In the genomic region with DNA sequence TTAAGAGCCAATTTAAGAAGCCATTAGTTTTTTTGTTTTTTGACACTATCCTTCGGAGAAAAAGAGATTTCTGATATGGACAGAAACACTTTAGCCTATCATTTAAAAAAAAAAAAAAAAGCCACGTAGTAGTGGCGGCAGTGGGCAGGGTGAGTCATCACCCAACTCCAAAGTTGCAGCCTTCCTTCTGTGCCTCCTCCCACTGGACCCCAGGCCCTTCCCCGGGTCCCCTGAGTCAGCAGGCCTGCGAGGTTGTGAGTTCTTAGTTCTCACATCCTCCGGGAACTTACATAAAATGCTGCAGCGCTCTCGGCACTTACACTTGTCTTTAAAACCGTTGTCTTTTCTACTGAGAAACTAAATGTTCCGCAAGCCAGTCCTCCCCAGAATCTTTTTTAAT, we compare ENCODE assay signal across 8 mouse cellular contexts. TPM values are rescaled to one million over a fixed set of nuclear protein-coding genes. Genes with fewer than 3 reads are reported as not detected.
DNase-seq lines count a peak whose midpoint lies in the region; ATAC-seq and TF ChIP-seq lines count a peak whose summit lies in the region.

No protein-coding gene starts in this region.

- 12% methylated on average over 10 of the region's 10 CpGs for WGBS in intestine, postnatal 0 days
- WGBS in neural tube, embryonic 15.5 days: 11% methylated on average over 10 of the region's 10 CpGs

- no peak overlapping the region for H3K27ac ChIP-seq in intestine, postnatal 0 days (ENCODE audit: low read depth, low read length)
- 0 out of 2 replicates have a peak overlapping the region, but pooled peaks have one; percentile 33 for H3K27ac ChIP-seq in neural tube, embryonic 15.5 days (replicated peaks)

- 0 out of 2 replicates have a peak overlapping the region, but pooled peaks have one; percentile 7 for H3K9ac ChIP-seq in intestine, postnatal 0 days (ENCODE audit: low read depth, low read length)
- H3K9ac ChIP-seq in neural tube, embryonic 15.5 days (replicated peaks): peak overlapping the region; percentile 23; the same call in 1 of the 2 replicates

- no peak for TF ChIP-seq CTCF in intestine, postnatal 0 days (IDR thresholded peaks at IDR 0.05; ENCODE audit: low read depth)

- peak overlapping the region; percentile 72 for H3K4me2 ChIP-seq in intestine, postnatal 0 days (replicated peaks; ENCODE audit: low read depth)
- H3K4me2 ChIP-seq in neural tube, embryonic 15.5 days: peak overlapping the region; percentile 60

- peak; percentile 57 for DNase-seq in urinary bladder, postnatal 14 days (ENCODE audit: low spot score)
- no peak for DNase-seq in urinary bladder, adult 2 months (ENCODE audit: low spot score)
- DNase-seq in heart, adult 18-20 months: peak; percentile 53 to 60
- peak; percentile 49 to 60 for DNase-seq in lung, adult 18-20 months
- DNase-seq in cerebellum, adult 11-12 months: no peak

- peak overlapping the region; percentile 92 for H3K4me3 ChIP-seq in intestine, postnatal 0 days (ENCODE audit: low read depth, low read length)
- peak overlapping the region; percentile 83 for H3K4me3 ChIP-seq in neural tube, embryonic 15.5 days (replicated peaks)

- no peaks in the 10 kb centered on the region for H3K36me3 ChIP-seq in intestine, postnatal 0 days (ENCODE audit: control insufficient read depth, insufficient read depth)
- H3K36me3 ChIP-seq in neural tube, embryonic 15.5 days: no peaks in the 10 kb centered on the region

- H3K27me3 ChIP-seq in intestine, postnatal 0 days (replicated peaks; ENCODE audit: control insufficient read depth, insufficient read depth, low read length): no peaks in the 10 kb centered on the region
- no peaks in the 10 kb centered on the region for H3K27me3 ChIP-seq in neural tube, embryonic 15.5 days (replicated peaks)

- peaks cover 9% of the 10 kb centered on the region; the same call in 1 of the 2 replicates for H3K4me1 ChIP-seq in intestine, postnatal 0 days (replicated peaks; ENCODE audit: control insufficient read depth, insufficient read depth, low read length)
- peaks cover 54% of the 10 kb centered on the region for H3K4me1 ChIP-seq in neural tube, embryonic 15.5 days

- H3K9me3 ChIP-seq in intestine, postnatal 0 days (ENCODE audit: control insufficient read depth): no peaks in the 10 kb centered on the region
- no peaks in the 10 kb centered on the region for H3K9me3 ChIP-seq in neural tube, embryonic 15.5 days (replicated peaks)

- ATAC-seq in common myeloid progenitor, adult 5-6 weeks (replicated peaks; ENCODE audit: low read depth, poor library complexity, severe bottlenecking): peak; percentile 59
- no peak for ATAC-seq in intestine, postnatal 0 days
- ATAC-seq in neural tube, embryonic 15.5 days (ENCODE audit: low FRiP score): no peak

RNA-seq across cellular contexts. Expression of a gene that starts 2.0 kb away (rescaled TPM):
- polyA plus RNA-seq in urinary bladder, adult 2 months (2012; rRNA removed): 22.5 and 29.1 TPM in 2 replicates
- 55.3 and 76.2 TPM in 2 replicates for total RNA-seq in common myeloid progenitor, adult 5-6 weeks (2017)
- 10 to 100 TPM; 26.0 to 26.2 TPM for total RNA-seq in heart, adult 18-20 months (2021)
- 36.6 and 39.2 TPM in 2 replicates for polyA plus RNA-seq in intestine, postnatal 0 days (2015; fragmentation: Nextera tagmentation; extraction: Ambion mirVana)
- 133 and 150 TPM in 2 replicates for polyA plus RNA-seq in neural tube, embryonic 15.5 days (2015; fragmentation: Nextera tagmentation; extraction: Ambion mirVana)

RNA-seq across cellular contexts. Expression of a gene that starts 33.5 kb away (rescaled TPM):
- polyA plus RNA-seq in urinary bladder, adult 2 months (2012; rRNA removed): 3.2 and 5.1 TPM in 2 replicates
- total RNA-seq in common myeloid progenitor, adult 5-6 weeks (2017): 52.9 and 59.2 TPM in 2 replicates
- total RNA-seq in heart, adult 18-20 months (2021): 10 to 100 TPM; 16.7 to 20.4 TPM
- 14.7 and 16.3 TPM in 2 replicates for polyA plus RNA-seq in intestine, postnatal 0 days (2015; fragmentation: Nextera tagmentation; extraction: Ambion mirVana)
- 39.9 and 43.4 TPM in 2 replicates for polyA plus RNA-seq in neural tube, embryonic 15.5 days (2015; fragmentation: Nextera tagmentation; extraction: Ambion mirVana)

Comparison
In these comparisons a context has a peak if more than half of its experiments do, and no peak if none do; other contexts are left out.
1. DNase-seq: peak in urinary bladder, postnatal 14 days (single experiment), heart, adult 18-20 months (2 of 2) and lung, adult 18-20 months (2 of 2); none in urinary bladder, adult 2 months (single experiment) and cerebellum, adult 11-12 months (single experiment).